Mouse (Mus musculus): Measurements from ENCODE around the gene Duoxa1. TPM values are rescaled to one million over a fixed set of nuclear protein-coding genes. Genes with fewer than 3 reads are reported as not detected.
"Not testable (repeated sequence)": the region's sequence is repeated elsewhere in the genome, so short reads cannot be mapped to it uniquely, and the experiment has no call there.

Gene Duoxa1
- polyA plus RNA-seq, 2 experiments, result 6.9 to 10.3 TPM

DNA sequence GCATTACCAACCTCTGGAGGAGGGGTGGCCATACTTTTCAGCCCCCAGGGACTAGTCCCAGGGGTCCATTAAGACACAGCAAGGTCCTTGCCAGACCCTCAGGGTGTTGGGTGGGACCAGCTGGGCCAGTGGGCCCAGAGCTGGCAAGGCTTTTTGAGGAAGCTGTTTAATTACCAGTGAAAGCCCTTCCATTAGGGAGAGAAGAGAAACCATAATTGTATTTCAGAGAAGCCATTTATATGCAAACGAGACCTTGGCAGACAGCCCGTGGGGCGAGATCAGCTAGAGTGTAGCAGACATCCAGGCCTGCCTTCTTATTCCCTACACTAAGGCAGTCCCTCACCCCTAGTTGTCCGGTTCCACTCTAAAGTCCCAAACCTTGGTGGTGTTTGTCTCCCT is 38.4 kb upstream of the Duoxa1 start:
- no peak overlapping the region for H3K4me3 ChIP-seq (replicated peaks; ENCODE audit: low read length)
- no peak overlapping the region for H3K4me2 ChIP-seq (replicated peaks; ENCODE audit: low read depth, low read length, severe bottlenecking)
- H3K4me1 ChIP-seq (ENCODE audit: control insufficient read depth, insufficient read depth, low read length), result peaks cover 18% of the 10 kb centered on the region
- DNase-seq (ENCODE audit: low spot score) (no peak), ATAC-seq (ENCODE audit: low FRiP score, low read depth) (no peak)
- no peak for TF ChIP-seq POLR2A (IDR thresholded peaks at IDR 0.05; ENCODE audit: borderline replicate concordance, extremely low read depth, insufficient read depth, insufficient read length)
- peaks cover 38% of the 10 kb centered on the region for H3K36me3 ChIP-seq (ENCODE audit: control insufficient read depth, insufficient read depth, low read length)
- H3K9me3 ChIP-seq (ENCODE audit: control insufficient read depth, low read length), result no peaks in the 10 kb centered on the region
- peak overlapping the region; percentile 15; the same call in 1 of the 2 replicates for H3K27ac ChIP-seq (replicated peaks; ENCODE audit: low read depth, low read length)
- WGBS, result 59% methylated on average over 4 of the region's 4 CpGs
- H3K9ac ChIP-seq (ENCODE audit: low read depth, low read length, severe bottlenecking), result no peak overlapping the region
- H3K27me3 ChIP-seq (ENCODE audit: control insufficient read depth, insufficient read depth, low read length), result no peaks in the 10 kb centered on the region

DNA sequence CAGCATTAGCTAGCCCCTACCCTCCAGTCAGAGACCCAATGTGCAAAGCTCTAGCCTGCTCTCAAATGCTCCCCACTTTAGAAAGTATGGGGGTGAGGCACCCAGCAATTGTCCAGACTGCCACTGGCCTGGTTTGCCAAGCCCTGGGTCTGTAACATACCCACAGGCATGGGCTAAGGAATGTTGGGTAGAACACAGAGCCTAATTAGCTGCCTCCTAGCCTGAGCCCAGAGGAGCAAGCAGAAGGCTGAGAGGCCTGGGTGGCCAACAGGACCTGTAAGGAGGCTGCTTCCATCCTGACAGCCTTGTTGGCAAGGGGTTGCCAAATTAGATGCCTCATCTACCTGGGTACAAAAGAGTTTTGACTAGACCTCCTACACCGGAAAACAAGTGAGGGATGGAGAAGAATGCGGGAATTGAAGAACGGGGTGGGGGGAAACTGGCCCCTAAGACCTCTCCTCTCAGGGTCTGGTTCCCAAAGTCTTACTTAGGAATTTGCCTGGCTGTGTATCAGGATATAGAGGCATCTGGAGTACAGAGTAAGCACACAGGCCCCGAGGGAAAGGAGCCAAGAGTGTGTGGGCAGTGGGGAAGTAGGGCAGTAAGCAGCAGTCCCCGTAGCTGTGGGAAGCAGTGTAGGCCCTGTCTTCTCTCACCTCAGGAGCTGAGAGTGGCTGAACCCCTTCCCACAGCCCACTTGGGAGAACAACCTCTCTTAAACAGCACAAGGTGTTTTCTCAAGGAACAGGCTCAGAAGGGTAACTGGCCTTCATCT is 37.8 kb upstream of the Duoxa1 start:
- peak overlapping the region; percentile 15; the same call in 1 of the 2 replicates for H3K27ac ChIP-seq (replicated peaks; ENCODE audit: low read depth, low read length)
- no peak overlapping the region for H3K9ac ChIP-seq (ENCODE audit: low read depth, low read length, severe bottlenecking)

DNA sequence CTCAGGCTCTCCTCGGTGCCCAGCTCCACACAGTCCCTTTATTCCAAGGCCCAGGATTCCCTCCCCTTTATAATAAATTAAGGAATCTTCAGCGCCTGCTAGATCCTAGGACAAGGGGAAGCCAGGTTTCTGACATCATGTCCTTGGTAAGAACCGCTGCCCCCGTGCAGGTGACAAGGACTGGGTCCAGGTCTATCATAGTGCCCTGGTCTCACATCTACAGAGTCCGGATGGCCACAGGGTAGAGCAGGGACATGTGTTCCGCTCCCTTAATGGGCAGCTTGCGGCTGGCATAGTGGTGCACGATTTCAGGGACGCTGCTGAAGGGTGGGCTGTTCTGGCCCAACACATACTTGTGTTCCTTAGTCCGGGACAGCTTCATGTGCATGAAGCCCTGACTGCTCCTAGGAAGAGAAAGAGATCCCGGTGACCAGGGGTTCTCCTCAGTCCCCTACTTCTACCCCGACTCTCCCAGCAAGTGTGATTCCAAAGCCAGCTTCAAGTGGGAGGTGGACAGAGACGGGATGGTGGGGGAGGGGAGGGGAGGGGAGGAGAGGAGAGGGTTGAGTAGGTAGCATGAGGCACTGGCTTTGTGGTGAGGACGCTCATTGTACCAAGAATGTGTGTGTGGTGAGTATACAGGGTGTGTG is 35.7 kb upstream of the Duoxa1 start:
- Histone ChIP-seq H3K36me3 (ENCODE audit: control insufficient read depth, insufficient read depth, low read length) (peaks cover 21% of the 10 kb centered on the region), H3K4me3 (replicated peaks; ENCODE audit: low read length) (peak overlapping the region; percentile 58), H3K4me2 (replicated peaks; ENCODE audit: low read depth, low read length, severe bottlenecking) (peak overlapping the region; percentile 76), H3K9ac (ENCODE audit: low read depth, low read length, severe bottlenecking) (peak overlapping the region; percentile 89), H3K27ac (replicated peaks; ENCODE audit: low read depth, low read length) (peak overlapping the region; percentile 99), H3K4me1 (ENCODE audit: control insufficient read depth, insufficient read depth, low read length) (peaks cover 18% of the 10 kb centered on the region), H3K9me3 (ENCODE audit: control insufficient read depth, low read length) (no peaks in the 10 kb centered on the region), H3K27me3 (ENCODE audit: control insufficient read depth, insufficient read depth, low read length) (no peaks in the 10 kb centered on the region)
- ATAC-seq (ENCODE audit: low FRiP score, low read depth) (peak; percentile 37), DNase-seq (ENCODE audit: low spot score) (no peak)
- no peak for TF ChIP-seq POLR2A (IDR thresholded peaks at IDR 0.05; ENCODE audit: borderline replicate concordance, extremely low read depth, insufficient read depth, insufficient read length)
- WGBS, result 10% methylated on average over 14 of the region's 14 CpGs

More for the DNA sequence above, 37.8 kb upstream of the Duoxa1 start:
- 62% methylated on average over 5 of the region's 5 CpGs for WGBS
- Histone ChIP-seq H3K4me3 (replicated peaks; ENCODE audit: low read length) (no peak overlapping the region), H3K4me2 (replicated peaks; ENCODE audit: low read depth, low read length, severe bottlenecking) (no peak overlapping the region), H3K27me3 (ENCODE audit: control insufficient read depth, insufficient read depth, low read length) (no peaks in the 10 kb centered on the region), H3K4me1 (ENCODE audit: control insufficient read depth, insufficient read depth, low read length) (peaks cover 18% of the 10 kb centered on the region), H3K9me3 (ENCODE audit: control insufficient read depth, low read length) (no peaks in the 10 kb centered on the region), H3K36me3 (ENCODE audit: control insufficient read depth, insufficient read depth, low read length) (peaks cover 35% of the 10 kb centered on the region)
- DNase-seq (ENCODE audit: low spot score) (no peak), ATAC-seq (ENCODE audit: low FRiP score, low read depth) (no peak)
- TF ChIP-seq POLR2A (IDR thresholded peaks at IDR 0.05; ENCODE audit: borderline replicate concordance, extremely low read depth, insufficient read depth, insufficient read length), result no peak

DNA sequence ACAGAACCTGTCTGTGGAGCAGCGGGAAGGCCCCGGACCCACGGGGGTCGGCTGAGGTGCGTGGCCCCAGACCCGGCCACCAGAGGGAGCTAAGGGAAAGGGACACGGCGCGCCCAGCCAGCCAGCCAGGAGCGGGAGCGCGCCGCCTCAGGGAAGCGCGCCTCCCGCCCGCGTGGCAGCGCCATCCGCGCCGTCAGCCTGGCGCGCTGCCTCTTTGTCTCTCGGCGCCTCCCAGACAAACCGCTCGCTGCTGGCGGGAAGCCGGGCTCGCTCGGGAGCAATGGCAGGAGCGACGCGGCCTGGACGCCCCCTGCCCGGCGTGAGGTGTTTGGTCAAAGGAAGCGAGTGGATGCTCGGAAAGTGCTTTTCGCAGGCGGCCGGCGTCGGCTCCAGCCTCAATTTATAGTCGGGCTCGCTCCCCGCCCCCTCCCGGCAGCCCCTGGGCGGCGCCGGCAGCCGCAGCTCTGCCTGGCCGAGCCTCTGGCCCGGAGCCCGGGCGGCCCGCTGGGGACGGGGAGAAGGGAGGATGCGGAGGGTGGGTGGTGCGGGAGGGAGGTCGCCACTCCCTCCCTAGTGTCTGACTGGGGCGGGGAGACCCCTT is 35.1 kb upstream of the Duoxa1 start:
- H3K9me3 ChIP-seq (ENCODE audit: control insufficient read depth, low read length), result no peaks in the 10 kb centered on the region
- H3K9ac ChIP-seq (ENCODE audit: low read depth, low read length, severe bottlenecking), result peak overlapping the region; percentile 89
- peak overlapping the region; percentile 99 for H3K27ac ChIP-seq (replicated peaks; ENCODE audit: low read depth, low read length)
- H3K4me1 ChIP-seq (ENCODE audit: control insufficient read depth, insufficient read depth, low read length), result peaks cover 18% of the 10 kb centered on the region
- ATAC-seq (ENCODE audit: low FRiP score, low read depth), result peak; percentile 90
- TF ChIP-seq POLR2A (IDR thresholded peaks at IDR 0.05; ENCODE audit: borderline replicate concordance, extremely low read depth, insufficient read depth, insufficient read length), result peak; percentile 92
- peak overlapping the region; percentile 58 for H3K4me3 ChIP-seq (replicated peaks; ENCODE audit: low read length)
- whole genome bisulfite sequencing, result under 1% methylated on average over 58 of the region's 63 CpGs
- no peaks in the 10 kb centered on the region for H3K27me3 ChIP-seq (ENCODE audit: control insufficient read depth, insufficient read depth, low read length)
- H3K4me2 ChIP-seq (replicated peaks; ENCODE audit: low read depth, low read length, severe bottlenecking), result peak overlapping the region; percentile 76
- DNase-seq (ENCODE audit: low spot score), result peak; percentile 86
- peaks cover 14% of the 10 kb centered on the region for H3K36me3 ChIP-seq (ENCODE audit: control insufficient read depth, insufficient read depth, low read length)

DNA sequence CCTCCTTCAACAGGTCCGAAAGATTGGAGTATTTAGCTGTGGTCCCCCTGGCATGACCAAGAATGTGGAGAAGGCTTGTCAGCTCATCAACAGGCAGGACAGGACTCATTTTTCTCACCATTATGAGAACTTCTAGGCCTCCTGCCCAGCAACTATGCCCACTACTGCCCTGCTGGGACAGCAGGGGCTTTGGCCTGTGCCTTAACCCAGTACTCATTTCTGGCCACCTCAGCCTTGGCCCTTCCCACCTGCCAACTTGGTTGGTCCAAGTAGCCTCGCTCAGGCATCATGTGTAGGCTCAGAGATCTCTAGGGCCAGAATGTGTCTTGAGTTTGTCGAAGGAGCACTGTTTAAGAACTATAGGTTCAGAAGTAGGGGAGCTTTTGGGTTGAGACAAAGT is 33.7 kb upstream of the Duoxa1 start:
- no peaks in the 10 kb centered on the region for H3K9me3 ChIP-seq (ENCODE audit: control insufficient read depth, low read length)
- no peak for TF ChIP-seq POLR2A (IDR thresholded peaks at IDR 0.05; ENCODE audit: borderline replicate concordance, extremely low read depth, insufficient read depth, insufficient read length)
- DNase-seq (ENCODE audit: low spot score), result no peak
- no peak for ATAC-seq (ENCODE audit: low FRiP score, low read depth)
- H3K4me3 ChIP-seq (replicated peaks; ENCODE audit: low read length), result no peak overlapping the region
- H3K4me2 ChIP-seq (replicated peaks; ENCODE audit: low read depth, low read length, severe bottlenecking), result no peak overlapping the region
- H3K36me3 ChIP-seq (ENCODE audit: control insufficient read depth, insufficient read depth, low read length), result peaks cover 4% of the 10 kb centered on the region; the same call in 1 of the 2 replicates
- H3K27me3 ChIP-seq (ENCODE audit: control insufficient read depth, insufficient read depth, low read length), result no peaks in the 10 kb centered on the region
- H3K4me1 ChIP-seq (ENCODE audit: control insufficient read depth, insufficient read depth, low read length), result peaks cover 18% of the 10 kb centered on the region
- WGBS, result 93% methylated on average over 3 of the region's 3 CpGs
- no peak overlapping the region for H3K9ac ChIP-seq (ENCODE audit: low read depth, low read length, severe bottlenecking)
- H3K27ac ChIP-seq (replicated peaks; ENCODE audit: low read depth, low read length), result no peak overlapping the region

DNA sequence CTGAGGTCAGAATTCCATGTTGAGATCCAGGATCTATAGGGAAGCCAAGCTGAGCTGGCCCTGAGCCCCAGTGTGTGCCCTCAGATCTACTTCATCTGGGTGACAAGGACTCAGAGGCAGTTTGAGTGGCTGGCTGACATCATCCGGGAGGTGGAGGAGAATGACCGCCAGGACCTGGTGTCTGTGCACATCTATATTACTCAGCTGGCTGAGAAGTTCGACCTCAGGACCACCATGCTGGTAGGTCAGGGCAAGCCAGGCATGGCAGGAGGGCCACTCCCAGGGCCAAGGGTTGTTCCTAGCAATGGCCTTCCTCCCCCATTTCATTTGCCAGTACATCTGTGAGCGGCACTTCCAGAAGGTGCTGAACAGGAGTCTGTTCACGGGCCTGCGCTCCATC is 32.6 kb upstream of the Duoxa1 start:
- H3K27ac ChIP-seq (replicated peaks; ENCODE audit: low read depth, low read length), result not testable (repeated sequence)

More for the DNA sequence above, 32.6 kb upstream of the Duoxa1 start:
- 86% methylated on average over 5 of the region's 6 CpGs for WGBS
- ATAC-seq (ENCODE audit: low FRiP score, low read depth); DNase-seq (ENCODE audit: low spot score); H3K36me3 ChIP-seq (ENCODE audit: control insufficient read depth, insufficient read depth, low read length); H3K9ac ChIP-seq (ENCODE audit: low read depth, low read length, severe bottlenecking); H3K4me3 ChIP-seq (replicated peaks; ENCODE audit: low read length); H3K4me2 ChIP-seq (replicated peaks; ENCODE audit: low read depth, low read length, severe bottlenecking); H3K9me3 ChIP-seq (ENCODE audit: control insufficient read depth, low read length); H3K27me3 ChIP-seq (ENCODE audit: control insufficient read depth, insufficient read depth, low read length): not testable (repeated sequence)
- peaks cover 15% of the 10 kb centered on the region for H3K4me1 ChIP-seq (ENCODE audit: control insufficient read depth, insufficient read depth, low read length)

Measured in limb, embryonic 14.5 days (tissue).